Mouse (Mus musculus) MEL (cell line): Measurements from ENCODE around the gene Mipol1. TPM values are rescaled to one million over a fixed set of nuclear protein-coding genes. Genes with fewer than 3 reads are reported as not detected.

ENCODE experiments used
- DNase-seq: peaks from one replicate; pipeline ENCODE4 v3.0.0; 2011; ENCODE audit warnings: low read depth, low spot score
- H3K27ac ChIP-seq: 2 replicates; pipeline ENCODE4 v1.5.1; 2012; ENCODE audit warnings: low read depth, mild to moderate bottlenecking, control low read depth, low read length, moderate library complexity; ENCODE audit not compliant: control insufficient read depth
- H3K27me3 ChIP-seq, 2 experiments: fragments of 150-350 bp in 1 of 2; sonication (generic) in 1 of 2; 2 replicates each; pipeline ENCODE4 v1.6.1; 2012; ENCODE audit warnings: low read length in 2 of 2, mild to moderate bottlenecking in 2 of 2, improper control_type of control experiment in 1 of 2, moderate library complexity in 1 of 2; ENCODE audit not compliant: insufficient read depth in 2 of 2, control insufficient read depth in 1 of 2
- H3K36me3 ChIP-seq, 2 experiments: 2 replicates each; pipeline ENCODE4 v1.6.1; 2012 to 2014; ENCODE audit warnings: low read length in 2 of 2, improper control_type of control experiment in 1 of 2, inconsistent platforms in 1 of 2, mild to moderate bottlenecking in 1 of 2; ENCODE audit not compliant: insufficient read depth in 2 of 2, control insufficient read depth in 1 of 2
- H3K4me1 ChIP-seq, 2 experiments: fragments of 150-350 bp in 1 of 2; sonication (generic) in 1 of 2; 2 replicates each; pipeline ENCODE4 v1.6.1; 2012; ENCODE audit warnings: low read length in 2 of 2, improper control_type of control experiment in 1 of 2, mild to moderate bottlenecking in 1 of 2; ENCODE audit not compliant: insufficient read depth in 2 of 2, control insufficient read depth in 1 of 2
- H3K4me3 ChIP-seq, 2 experiments: fragments of 150-350 bp in 1 of 2; sonication (generic) in 1 of 2; 2 replicates each; pipeline ENCODE4 v1.5.1; 2012; ENCODE audit warnings: low read depth in 2 of 2, low read length in 2 of 2, mild to moderate bottlenecking in 2 of 2, moderate library complexity in 2 of 2, control low read depth in 1 of 2, improper control_type of control experiment in 1 of 2; ENCODE audit not compliant: control insufficient read depth in 1 of 2, insufficient read depth in 1 of 2
- H3K79me2 ChIP-seq: 2 replicates; pipeline ENCODE4 v1.6.1; 2012; ENCODE audit warnings: mild to moderate bottlenecking, low read length, moderate library complexity; ENCODE audit not compliant: control insufficient read depth, poor library complexity, insufficient read depth
- H3K9ac ChIP-seq: 2 replicates; pipeline ENCODE4 v1.6.1; 2012; ENCODE audit warnings: low read depth, mild to moderate bottlenecking, control low read depth, low read length, moderate library complexity; ENCODE audit not compliant: control insufficient read depth, poor library complexity, severe bottlenecking
- H3K9me3 ChIP-seq: fragments of 150-350 bp; sonication (generic); replicated peaks from 2 replicates; pipeline ENCODE4 v1.6.1; 2012; ENCODE audit warnings: mild to moderate bottlenecking, low read length, improper control_type of control experiment, moderate library complexity; ENCODE audit not compliant: insufficient read depth
- CHD1 ChIP-seq: IDR thresholded peaks from 2 replicates; pipeline ENCODE4 v1.6.1; 2012; ENCODE audit warnings: low read depth, mild to moderate bottlenecking, inconsistent platforms, low read length, improper control_type of control experiment
- ELF1 ChIP-seq: IDR thresholded peaks from 2 replicates; pipeline ENCODE4 v1.6.1; 2014; ENCODE audit warnings: low read depth, mild to moderate bottlenecking, inconsistent platforms, low read length, improper control_type of control experiment, moderate library complexity
- EP300 ChIP-seq, 2 experiments: IDR thresholded peaks; 2 replicates each; pipeline ENCODE4 v1.6.1; 2011; ENCODE audit warnings: improper control_type of control experiment in 2 of 2, low read length in 2 of 2, low read depth in 1 of 2, mild to moderate bottlenecking in 1 of 2
- ETS1 ChIP-seq: IDR thresholded peaks from 2 replicates; pipeline ENCODE4 v1.6.1; 2012; ENCODE audit warnings: low read depth, mild to moderate bottlenecking, inconsistent platforms, low read length, improper control_type of control experiment, moderate library complexity
- GATA1 ChIP-seq: IDR thresholded peaks from 2 replicates; pipeline ENCODE4 v1.6.1; 2011; ENCODE audit warnings: low read depth, low read length, improper control_type of control experiment
- JUND ChIP-seq: IDR thresholded peaks from 2 replicates; pipeline ENCODE4 v1.6.1; 2011; ENCODE audit warnings: low read depth, mild to moderate bottlenecking, improper control_type of control experiment, low read length
- NRF1 ChIP-seq: IDR thresholded peaks from 2 replicates; pipeline ENCODE4 v1.6.1; 2014; ENCODE audit warnings: low read depth, mild to moderate bottlenecking, inconsistent platforms, low read length, improper control_type of control experiment, moderate library complexity; ENCODE audit not compliant: poor library complexity, insufficient read depth, severe bottlenecking
- POLR2A ChIP-seq, 2 experiments: IDR thresholded peaks; 2 replicates each; pipeline ENCODE4 v1.6.1; 2011 to 2012; ENCODE audit warnings: low read length in 2 of 2, mild to moderate bottlenecking in 2 of 2, control low read depth in 1 of 2, improper control_type of control experiment in 1 of 2, low read depth in 1 of 2, moderate library complexity in 1 of 2; ENCODE audit not compliant: control insufficient read depth in 1 of 2, insufficient read depth in 1 of 2, poor library complexity in 1 of 2
- POLR2AphosphoS2 ChIP-seq: IDR thresholded peaks from 2 replicates; pipeline ENCODE4 v1.6.1; 2011; ENCODE audit warnings: low read length, improper control_type of control experiment
- POLR2AphosphoS5 ChIP-seq: IDR thresholded peaks from 2 replicates; pipeline ENCODE4 v1.6.1; 2012; ENCODE audit warnings: low read depth, borderline replicate concordance, mild to moderate bottlenecking, inconsistent platforms, low read length, moderate library complexity, mixed read lengths
- RCOR1 ChIP-seq: IDR thresholded peaks from 2 replicates; pipeline ENCODE4 v1.6.1; 2012; ENCODE audit warnings: low read depth, mild to moderate bottlenecking, inconsistent platforms, low read length, improper control_type of control experiment
- TCF12 ChIP-seq: IDR thresholded peaks from 2 replicates; pipeline ENCODE4 v1.6.1; 2014; ENCODE audit warnings: low read depth, mild to moderate bottlenecking, inconsistent platforms, low read length, improper control_type of control experiment, moderate library complexity
- USF2 ChIP-seq, 2 experiments: IDR thresholded peaks; 2 replicates each; pipeline ENCODE4 v1.6.1; 2011 to 2012; ENCODE audit warnings: improper control_type of control experiment in 2 of 2, low read length in 2 of 2, borderline replicate concordance in 1 of 2, inconsistent platforms in 1 of 2, low read depth in 1 of 2, mild to moderate bottlenecking in 1 of 2; ENCODE audit not compliant: insufficient read depth in 1 of 2
- ZNF384 ChIP-seq: IDR thresholded peaks from 2 replicates; pipeline ENCODE4 v1.6.1; 2012; ENCODE audit warnings: low read depth, mild to moderate bottlenecking, inconsistent platforms, low read length, improper control_type of control experiment
- polyA plus RNA-seq, 2 experiments: library from polyadenylated mRNA; stranded (reverse) in 1 of 2; unstranded in 1 of 2; fragments of >175 nt in 1 of 2; fragments of >200 nt in 1 of 2; gene quantifications; 2 replicates each; pipeline versions ENCODE4 v1.2.1 to v1.2.4; 2012; ENCODE audit warnings: low replicate concordance in 2 of 2, low read depth in 1 of 2; ENCODE audit not compliant: insufficient read length in 2 of 2, insufficient read depth in 1 of 2, missing spikeins in 1 of 2
- total RNA-seq: library from RNA; depleted of rRNA; stranded (reverse); fragments of 300-350 nt; gene quantifications from 2 replicates; pipeline ENCODE4 v1.2.3, GENCODE M21; 2012

The Mipol1 gene
- total and polyA plus RNA-seq, 3 experiments, result 4.0 to 8.3 TPM; not detected in 1

DNA sequence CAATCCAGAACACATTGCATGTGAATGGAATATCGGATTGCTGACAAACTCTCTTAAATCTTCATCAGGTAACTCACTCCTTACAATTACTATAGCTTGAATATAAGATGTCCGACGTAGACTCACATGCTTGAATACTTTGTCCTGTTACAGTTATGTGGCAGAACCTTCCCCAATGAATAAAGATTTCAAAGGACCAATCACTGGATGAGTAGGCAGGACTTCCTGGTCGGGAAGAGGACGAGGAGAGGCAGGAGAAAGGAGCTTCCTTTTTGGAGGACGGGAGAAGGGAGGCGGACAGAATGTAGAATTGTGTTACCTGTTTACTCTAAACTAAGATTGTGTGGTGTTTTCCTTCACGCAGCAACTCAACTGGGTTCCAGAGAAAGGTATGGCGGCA, 3.8 kb upstream of the Mipol1 start:
- Histone ChIP-seq H3K4me3 (no peak overlapping the region), H3K27ac (no peak overlapping the region), H3K36me3 (peaks cover 0 to 4% of the 10 kb centered on the region in 2 experiments; a peak in 2 of 4 replicates), H3K9me3 (no peaks in the 10 kb centered on the region), H3K9ac (no peak overlapping the region), H3K27me3 (no peaks in the 10 kb centered on the region), H3K79me2 (peaks cover 13% of the 10 kb centered on the region), H3K4me1 (peaks cover 6 to 9% of the 10 kb centered on the region in 2 experiments)
- no peak for TF ChIP-seq RCOR1
- TF ChIP-seq NRF1, result no peak
- TF ChIP-seq POLR2A (IDR thresholded peaks at IDR 0.05; ENCODE audit: control insufficient read depth in 1 of 2, insufficient read depth in 1 of 2, low read depth in 1 of 2, low read length in 2 of 2, poor library complexity in 1 of 2), result no peak
- no peak for DNase-seq

GRCm38 (mm10) chr12:57227776-57228175, 2.5 kb upstream of the Mipol1 start:
- Histone ChIP-seq H3K27me3 (no peaks in the 10 kb centered on the region), H3K79me2 (peaks cover 20% of the 10 kb centered on the region), H3K36me3 (peaks cover 0 to 7% of the 10 kb centered on the region in 2 experiments; a peak in 3 of 4 replicates), H3K27ac (no peak overlapping the region), H3K4me3 (no peak overlapping the region), H3K4me1 (peaks cover 9 to 11% of the 10 kb centered on the region in 2 experiments), H3K9me3 (no peaks in the 10 kb centered on the region), H3K9ac (no peak overlapping the region)
- DNase-seq, result peak; percentile 45
- no peak for TF ChIP-seq USF2 (IDR thresholded peaks at IDR 0.05; ENCODE audit: borderline replicate concordance in 1 of 2, insufficient read depth in 1 of 2, low read depth in 1 of 2, low read length in 2 of 2)
- TF ChIP-seq POLR2AphosphoS2, result no peak
- TF ChIP-seq ZNF384, result peak; percentile 29; the same call in 1 of the 2 replicates
- TF ChIP-seq POLR2AphosphoS5, result no peak
- TF ChIP-seq, all 39 proteins: peak for 1

GRCm38 (mm10) chr12:57229703-57230102, 524 bp upstream of the Mipol1 start:
- H3K9me3 ChIP-seq, result no peaks in the 10 kb centered on the region
- TF ChIP-seq CHD1 (0 out of 2 replicates have a peak, but pooled peaks have one; percentile 64), ELF1 (no peak), ETS1 (0 out of 2 replicates have a peak, but pooled peaks have one; percentile 17), ZNF384 (0 out of 2 replicates have a peak, but pooled peaks have one; percentile 16), EP300 (IDR thresholded peaks at IDR 0.05; ENCODE audit: low read depth in 1 of 2, low read length in 2 of 2) (peak; percentile 44 to 72; a peak in 3 of 4 replicates), GATA1 (peak; percentile 68; the same call in 1 of the 2 replicates), TCF12 (0 out of 2 replicates have a peak, but pooled peaks have one; percentile 16), JUND (no peak)
- peak overlapping the region; percentile 98 for H3K27ac ChIP-seq
- peaks cover 4 to 12% of the 10 kb centered on the region in 2 experiments for H3K36me3 ChIP-seq
- peaks cover 30% of the 10 kb centered on the region for H3K79me2 ChIP-seq
- peaks cover 9 to 18% of the 10 kb centered on the region in 2 experiments for H3K4me1 ChIP-seq
- no peaks in the 10 kb centered on the region for H3K27me3 ChIP-seq
- peak overlapping the region; percentile 93 for H3K9ac ChIP-seq
- DNase-seq, result no peak
- peak overlapping the region; percentile 74 to 82 for H3K4me3 ChIP-seq
